Mouse (Mus musculus) MEL (cell line): ENCODE results near the gene Ccdc9b. TPM values are rescaled to one million over a fixed set of nuclear protein-coding genes. Genes with fewer than 3 reads are reported as not detected.

Experiments used
- DNase-seq: peaks from one replicate; pipeline ENCODE4 v3.0.0; 2011; ENCODE audit warnings: low read depth, low spot score
- H3K27ac ChIP-seq: 2 replicates; pipeline ENCODE4 v1.5.1; 2012; ENCODE audit warnings: low read depth, mild to moderate bottlenecking, control low read depth, low read length, moderate library complexity; ENCODE audit not compliant: control insufficient read depth
- H3K27me3 ChIP-seq, 2 experiments: fragments of 150-350 bp in 1 of 2; sonication (generic) in 1 of 2; 2 replicates each; pipeline ENCODE4 v1.6.1; 2012; ENCODE audit warnings: low read length in 2 of 2, mild to moderate bottlenecking in 2 of 2, improper control_type of control experiment in 1 of 2, moderate library complexity in 1 of 2; ENCODE audit not compliant: insufficient read depth in 2 of 2, control insufficient read depth in 1 of 2
- H3K36me3 ChIP-seq, 2 experiments: 2 replicates each; pipeline ENCODE4 v1.6.1; 2012 to 2014; ENCODE audit warnings: low read length in 2 of 2, improper control_type of control experiment in 1 of 2, inconsistent platforms in 1 of 2, mild to moderate bottlenecking in 1 of 2; ENCODE audit not compliant: insufficient read depth in 2 of 2, control insufficient read depth in 1 of 2
- H3K4me1 ChIP-seq, 2 experiments: fragments of 150-350 bp in 1 of 2; sonication (generic) in 1 of 2; 2 replicates each; pipeline ENCODE4 v1.6.1; 2012; ENCODE audit warnings: low read length in 2 of 2, improper control_type of control experiment in 1 of 2, mild to moderate bottlenecking in 1 of 2; ENCODE audit not compliant: insufficient read depth in 2 of 2, control insufficient read depth in 1 of 2
- H3K4me3 ChIP-seq, 2 experiments: fragments of 150-350 bp in 1 of 2; sonication (generic) in 1 of 2; 2 replicates each; pipeline ENCODE4 v1.5.1; 2012; ENCODE audit warnings: low read depth in 2 of 2, low read length in 2 of 2, mild to moderate bottlenecking in 2 of 2, moderate library complexity in 2 of 2, control low read depth in 1 of 2, improper control_type of control experiment in 1 of 2; ENCODE audit not compliant: control insufficient read depth in 1 of 2, insufficient read depth in 1 of 2
- H3K79me2 ChIP-seq: 2 replicates; pipeline ENCODE4 v1.6.1; 2012; ENCODE audit warnings: mild to moderate bottlenecking, low read length, moderate library complexity; ENCODE audit not compliant: control insufficient read depth, poor library complexity, insufficient read depth
- H3K9ac ChIP-seq: 2 replicates; pipeline ENCODE4 v1.6.1; 2012; ENCODE audit warnings: low read depth, mild to moderate bottlenecking, control low read depth, low read length, moderate library complexity; ENCODE audit not compliant: control insufficient read depth, poor library complexity, severe bottlenecking
- H3K9me3 ChIP-seq: fragments of 150-350 bp; sonication (generic); replicated peaks from 2 replicates; pipeline ENCODE4 v1.6.1; 2012; ENCODE audit warnings: mild to moderate bottlenecking, low read length, improper control_type of control experiment, moderate library complexity; ENCODE audit not compliant: insufficient read depth
- BHLHE40 ChIP-seq: IDR thresholded peaks from 2 replicates; pipeline ENCODE4 v1.6.1; 2012; ENCODE audit warnings: low read depth, mild to moderate bottlenecking, inconsistent platforms, low read length, improper control_type of control experiment, borderline replicate concordance
- CHD1 ChIP-seq: IDR thresholded peaks from 2 replicates; pipeline ENCODE4 v1.6.1; 2012; ENCODE audit warnings: low read depth, mild to moderate bottlenecking, inconsistent platforms, low read length, improper control_type of control experiment
- CHD2 ChIP-seq: IDR thresholded peaks from 2 replicates; pipeline ENCODE4 v1.6.1; 2011; ENCODE audit warnings: low read length, improper control_type of control experiment
- CTCF ChIP-seq, 3 experiments: IDR thresholded peaks in 2 of 3; conservative IDR thresholded peaks in 1 of 3; 2 replicates each; pipeline ENCODE4 v1.5.1; 2011 to 2012; ENCODE audit warnings: low read length in 3 of 3, low read depth in 2 of 3, mild to moderate bottlenecking in 2 of 3, improper control_type of control experiment in 1 of 3, inconsistent platforms in 1 of 3, mixed read lengths in 1 of 3, moderate library complexity in 1 of 3; ENCODE audit not compliant: control insufficient read depth in 1 of 3, insufficient read depth in 1 of 3, poor library complexity in 1 of 3, severe bottlenecking in 1 of 3
- ELF1 ChIP-seq: IDR thresholded peaks from 2 replicates; pipeline ENCODE4 v1.6.1; 2014; ENCODE audit warnings: low read depth, mild to moderate bottlenecking, inconsistent platforms, low read length, improper control_type of control experiment, moderate library complexity
- EP300 ChIP-seq, 2 experiments: IDR thresholded peaks; 2 replicates each; pipeline ENCODE4 v1.6.1; 2011; ENCODE audit warnings: improper control_type of control experiment in 2 of 2, low read length in 2 of 2, low read depth in 1 of 2, mild to moderate bottlenecking in 1 of 2
- ETS1 ChIP-seq: IDR thresholded peaks from 2 replicates; pipeline ENCODE4 v1.6.1; 2012; ENCODE audit warnings: low read depth, mild to moderate bottlenecking, inconsistent platforms, low read length, improper control_type of control experiment, moderate library complexity
- GATA1 ChIP-seq: IDR thresholded peaks from 2 replicates; pipeline ENCODE4 v1.6.1; 2011; ENCODE audit warnings: low read depth, low read length, improper control_type of control experiment
- KAT2A ChIP-seq: conservative IDR thresholded peaks from 2 replicates; pipeline ENCODE4 v1.6.1; 2012; ENCODE audit warnings: low read depth, low read length, improper control_type of control experiment, inconsistent platforms
- MAFK ChIP-seq: IDR thresholded peaks from 2 replicates; pipeline ENCODE4 v1.6.1; 2011; ENCODE audit warnings: low read depth, mild to moderate bottlenecking, low read length, improper control_type of control experiment, borderline replicate concordance
- MAX ChIP-seq: IDR thresholded peaks from 2 replicates; pipeline ENCODE4 v1.6.1; 2011; ENCODE audit warnings: low read length, improper control_type of control experiment
- MAZ ChIP-seq: IDR thresholded peaks from 2 replicates; pipeline ENCODE4 v1.6.1; 2012; ENCODE audit warnings: low read depth, mild to moderate bottlenecking, inconsistent platforms, low read length, improper control_type of control experiment
- MEF2A ChIP-seq: IDR thresholded peaks from 2 replicates; pipeline ENCODE4 v1.6.1; 2014; ENCODE audit warnings: low read depth, mild to moderate bottlenecking, inconsistent platforms, low read length, improper control_type of control experiment; ENCODE audit not compliant: poor library complexity, insufficient replicate concordance, severe bottlenecking; ENCODE audit errors: extremely low read depth
- MXI1 ChIP-seq: IDR thresholded peaks from 2 replicates; pipeline ENCODE4 v1.6.1; 2011; ENCODE audit warnings: mild to moderate bottlenecking, low read depth, low read length, improper control_type of control experiment
- MYB ChIP-seq: IDR thresholded peaks from 2 replicates; pipeline ENCODE4 v1.6.1; 2011; ENCODE audit warnings: mild to moderate bottlenecking, low read depth, low read length, improper control_type of control experiment
- MYC ChIP-seq: IDR thresholded peaks from 2 replicates; pipeline ENCODE4 v1.6.1; 2011; ENCODE audit warnings: low read depth, mild to moderate bottlenecking, low read length, improper control_type of control experiment, moderate library complexity
- NELFE ChIP-seq: IDR thresholded peaks from 2 replicates; pipeline ENCODE4 v1.6.1; 2011; ENCODE audit warnings: low read depth, low read length, improper control_type of control experiment
- NRF1 ChIP-seq: IDR thresholded peaks from 2 replicates; pipeline ENCODE4 v1.6.1; 2014; ENCODE audit warnings: low read depth, mild to moderate bottlenecking, inconsistent platforms, low read length, improper control_type of control experiment, moderate library complexity; ENCODE audit not compliant: poor library complexity, insufficient read depth, severe bottlenecking
- POLR2AphosphoS2 ChIP-seq: IDR thresholded peaks from 2 replicates; pipeline ENCODE4 v1.6.1; 2011; ENCODE audit warnings: low read length, improper control_type of control experiment
- POLR2AphosphoS5 ChIP-seq: IDR thresholded peaks from 2 replicates; pipeline ENCODE4 v1.6.1; 2012; ENCODE audit warnings: low read depth, borderline replicate concordance, mild to moderate bottlenecking, inconsistent platforms, low read length, moderate library complexity, mixed read lengths
- RAD21 ChIP-seq: IDR thresholded peaks from 2 replicates; pipeline ENCODE4 v1.6.1; 2011; ENCODE audit warnings: mild to moderate bottlenecking, low read depth, low read length, improper control_type of control experiment
- SIN3A ChIP-seq: IDR thresholded peaks from 2 replicates; pipeline ENCODE4 v1.6.1; 2012; ENCODE audit warnings: low read length, improper control_type of control experiment, inconsistent platforms
- SMC3 ChIP-seq: IDR thresholded peaks from 2 replicates; pipeline ENCODE4 v1.6.1; 2011; ENCODE audit warnings: low read depth, low read length, improper control_type of control experiment
- TBP ChIP-seq: IDR thresholded peaks from 2 replicates; pipeline ENCODE4 v1.8.0; 2011; ENCODE audit warnings: low read depth, low read length, improper control_type of control experiment
- UBTF ChIP-seq: IDR thresholded peaks from 2 replicates; pipeline ENCODE4 v1.6.1; 2012; ENCODE audit warnings: low read depth, mild to moderate bottlenecking, inconsistent platforms, low read length, improper control_type of control experiment, moderate library complexity, borderline replicate concordance; ENCODE audit not compliant: insufficient read depth
- ZC3H11A ChIP-seq: IDR thresholded peaks from 2 replicates; pipeline ENCODE4 v1.6.1; 2012; ENCODE audit warnings: low read depth, mild to moderate bottlenecking, inconsistent platforms, low read length, improper control_type of control experiment
- ZKSCAN1 ChIP-seq: IDR thresholded peaks from 2 replicates; pipeline ENCODE4 v1.6.1; 2012; ENCODE audit warnings: low read depth, mild to moderate bottlenecking, inconsistent platforms, low read length, improper control_type of control experiment, moderate library complexity
- ZMIZ1 ChIP-seq: IDR thresholded peaks from 2 replicates; pipeline ENCODE4 v1.6.1; 2012; ENCODE audit warnings: low read depth, mild to moderate bottlenecking, inconsistent platforms, low read length, improper control_type of control experiment, moderate library complexity
- polyA plus RNA-seq, 2 experiments: library from polyadenylated mRNA; stranded (reverse) in 1 of 2; unstranded in 1 of 2; fragments of >175 nt in 1 of 2; fragments of >200 nt in 1 of 2; gene quantifications; 2 replicates each; pipeline versions ENCODE4 v1.2.1 to v1.2.4; 2012; ENCODE audit warnings: low replicate concordance in 2 of 2, low read depth in 1 of 2; ENCODE audit not compliant: insufficient read length in 2 of 2, insufficient read depth in 1 of 2, missing spikeins in 1 of 2
- total RNA-seq: library from RNA; depleted of rRNA; stranded (reverse); fragments of 300-350 nt; gene quantifications from 2 replicates; pipeline ENCODE4 v1.2.3, GENCODE M21; 2012

Ccdc9b gene
- total and polyA plus RNA-seq, 3 experiments = 1.7 to 2.4 TPM; not detected in 1

DNA sequence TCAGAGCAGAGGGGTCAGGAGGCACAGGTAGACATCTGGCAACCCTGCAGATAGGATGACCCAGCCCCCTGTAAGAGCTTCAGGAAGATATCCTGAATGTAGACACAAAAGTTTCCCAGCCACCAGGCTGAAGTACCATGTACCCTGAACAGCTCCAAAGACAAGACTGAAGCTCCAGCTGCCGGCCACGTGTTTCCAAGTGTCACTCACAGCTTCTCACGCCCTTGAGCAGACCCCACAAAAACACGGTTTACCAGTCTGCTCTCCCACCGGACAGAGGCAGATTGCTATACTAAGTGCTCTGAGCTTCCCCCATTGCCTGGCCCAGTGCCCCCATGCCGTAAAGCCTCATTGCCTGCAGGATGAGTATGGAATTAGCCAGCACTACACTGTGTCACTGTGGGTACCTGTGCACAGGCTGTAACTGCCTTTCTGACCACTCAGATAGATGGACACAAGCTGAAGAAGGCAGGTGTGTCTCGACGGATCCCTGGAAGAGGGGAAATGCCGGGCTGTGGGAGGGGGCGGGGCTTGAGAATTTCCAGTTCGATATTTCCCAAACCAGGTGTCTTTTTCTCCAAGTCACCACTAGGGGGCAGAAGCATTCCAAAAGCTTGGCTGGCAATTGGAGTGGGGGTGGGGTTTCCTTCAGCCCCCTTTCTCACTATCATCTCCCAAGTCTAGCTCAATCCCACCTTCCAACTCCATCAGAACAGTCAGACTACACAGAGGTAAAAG, 1.8 kb upstream of the Ccdc9b start (continued):
- TF ChIP-seq MEF2A (no peak), SMC3 (peak; percentile 73), BHLHE40 (0 out of 2 replicates have a peak, but pooled peaks have one; percentile 21), KAT2A (no peak), ETS1 (no peak), MAZ (peak; percentile 30; the same call in 1 of the 2 replicates), EP300 (IDR thresholded peaks at IDR 0.05; ENCODE audit: low read depth in 1 of 2, low read length in 2 of 2) (no peak), MXI1 (peak; percentile 68), RAD21 (peak; percentile 75), CHD1 (no peak), MAX (peak; percentile 70), UBTF (no peak), MYC (0 out of 2 replicates have a peak, but pooled peaks have one; percentile 38), MYB (no peak)

- no peak overlapping the region for H3K9ac ChIP-seq
- TF ChIP-seq GATA1 = no peak
- TF ChIP-seq MAZ = no peak
- no peak for TF ChIP-seq TBP
- TF ChIP-seq CHD2 = no peak
- TF ChIP-seq SMC3 = no peak
- TF ChIP-seq POLR2AphosphoS2 = no peak
- TF ChIP-seq ZMIZ1 = no peak
- no peak for TF ChIP-seq ZC3H11A
- TF ChIP-seq NRF1 = no peak
- TF ChIP-seq MAFK = no peak
- no peak for TF ChIP-seq EP300 (IDR thresholded peaks at IDR 0.05; ENCODE audit: low read depth in 1 of 2, low read length in 2 of 2)
- no peak for TF ChIP-seq NELFE
- TF ChIP-seq ELF1 = no peak
- TF ChIP-seq SIN3A = no peak
- no peak for TF ChIP-seq CTCF (IDR thresholded peaks at IDR 0.05 in 2 of 3, conservative IDR thresholded peaks at IDR 0.05 in 1 of 3; ENCODE audit: control insufficient read depth in 1 of 3, insufficient read depth in 1 of 3, low read depth in 2 of 3, low read length in 3 of 3, poor library complexity in 1 of 3, severe bottlenecking in 1 of 3)
- TF ChIP-seq ZKSCAN1 = no peak
- no peak for TF ChIP-seq MXI1
- TF ChIP-seq KAT2A = no peak
- no peak for TF ChIP-seq MEF2A
- no peak for TF ChIP-seq POLR2AphosphoS5
Observed at GRCm38 (mm10) chr2:118763469-118763868, 1.0 kb upstream of the Ccdc9b start.

More at GRCm38 (mm10) chr2:118763469-118763868, 1.0 kb upstream of the Ccdc9b start:
- no peak overlapping the region for H3K4me3 ChIP-seq
- H3K9me3 ChIP-seq = no peaks in the 10 kb centered on the region
- H3K36me3 ChIP-seq = peaks cover 0 to 8% of the 10 kb centered on the region in 2 experiments; a peak in 2 of 4 replicates
- peaks cover 3 to 25% of the 10 kb centered on the region in 2 experiments; a peak in 3 of 4 replicates for H3K4me1 ChIP-seq
- H3K79me2 ChIP-seq = peaks cover 3% of the 10 kb centered on the region
- H3K27me3 ChIP-seq = no peaks in the 10 kb centered on the region
- H3K27ac ChIP-seq = peak overlapping the region; percentile 37; the same call in 1 of the 2 replicates
- DNase-seq = peak; percentile 37
